Mouse (Mus musculus) adrenal gland, adult 2 months (tissue): Measurements from ENCODE around the gene Zfp12. TPM values are rescaled to one million over a fixed set of nuclear protein-coding genes. Genes with fewer than 3 reads are reported as not detected.
"Not testable (repeated sequence)": the region's sequence is repeated elsewhere in the genome, so short reads cannot be mapped to it uniquely, and the experiment has no call there.

Source experiments
- DNase-seq: peaks from one replicate; pipeline ENCODE4 v3.0.0; 2021
- long read RNA-seq: library from polyadenylated mRNA; stranded (forward); transcript quantifications from one replicate; pipeline ENCODE4 v2.0.0, GENCODE M21; 2021
- polyA plus RNA-seq: library from polyadenylated mRNA; depleted of rRNA; stranded (reverse); fragments of >200 nt; gene quantifications from 2 replicates; pipeline ENCODE4 v1.2.3, GENCODE M21; 2012; rRNA removed
- total RNA-seq, 2 experiments: library from RNA; stranded (reverse); gene quantifications; 2 replicates each; pipeline ENCODE4 v1.2.3; 2021

The Zfp12 gene
- total RNA-seq, result 10 to 100 TPM; 19.5 to 21.4 TPM
- polyA plus RNA-seq, result 9.1 and 10.1 TPM in 2 replicates
- long read RNA-seq, full-length matches to known transcripts, result 12 of 16 reads
- long read RNA-seq, partial matches to known transcripts, result 1 of 16 reads
- long read RNA-seq, other reads (novel, unspliced or antisense), result 3 of 16 reads

GRCm38 (mm10) chr5:143235028-143235693 lies at the start of gene Zfp12:
TSS of gene Zfp12 (plus strand) at chr5:143235163.
- DNase-seq, result peak; percentile 96

- DNase-seq, result not testable (repeated sequence)
Measured at GRCm38 (mm10) chr5:143188014-143188413, 46.9 kb upstream of the Zfp12 start.

- no peak for DNase-seq
Measured at GRCm38 (mm10) chr5:143192806-143193205, 42.2 kb upstream of the Zfp12 start.

GRCm38 (mm10) chr5:143194747-143195146 lies 40.2 kb upstream of the Zfp12 start:
- DNase-seq, result not testable (repeated sequence)

GRCm38 (mm10) chr5:143195166-143195565 lies 39.8 kb upstream of the Zfp12 start:
- no peak for DNase-seq

GRCm38 (mm10) chr5:143196506-143196905 lies 38.5 kb upstream of the Zfp12 start:
- peak; percentile 64 for DNase-seq

- DNase-seq, result no peak
Measured at GRCm38 (mm10) chr5:143205015-143205414, 29.9 kb upstream of the Zfp12 start.

- no peak for DNase-seq
Measured at GRCm38 (mm10) chr5:143213832-143214231, 21.1 kb upstream of the Zfp12 start.

GRCm38 (mm10) chr5:143220996-143221395 lies 14.0 kb upstream of the Zfp12 start:
- DNase-seq, result no peak

- no peak for DNase-seq
Measured at GRCm38 (mm10) chr5:143222287-143222686, 12.7 kb upstream of the Zfp12 start.

GRCm38 (mm10) chr5:143226790-143227189 lies 8.2 kb upstream of the Zfp12 start, which contains the start of gene Spdye4a:
TSS of gene Spdye4a (minus strand) at chr5:143226890.
- DNase-seq, result no peak

- no peak for DNase-seq
Measured at GRCm38 (mm10) chr5:143236036-143236435, 1.1 kb downstream of the Zfp12 start.

GRCm38 (mm10) chr5:143244926-143245325 lies 10.0 kb downstream of the Zfp12 start:
- no peak for DNase-seq

GRCm38 (mm10) chr5:143252039-143252438 lies 17.1 kb downstream of the Zfp12 start:
- no peak for DNase-seq

- DNase-seq, result no peak
Measured at GRCm38 (mm10) chr5:143252791-143253185, 17.8 kb downstream of the Zfp12 start.

GRCm38 (mm10) chr5:143253186-143253880 lies 18.4 kb downstream of the Zfp12 start:
- DNase-seq, result peak; percentile 30

- peak; percentile 23 for DNase-seq
Measured at GRCm38 (mm10) chr5:143253881-143254486, 19.0 kb downstream of the Zfp12 start.

- DNase-seq, result no peak
Measured at GRCm38 (mm10) chr5:143254487-143255130, 19.6 kb downstream of the Zfp12 start.

- DNase-seq, result no peak
Measured at GRCm38 (mm10) chr5:143255131-143255519, 20.2 kb downstream of the Zfp12 start.

GRCm38 (mm10) chr5:143255802-143256201 lies 20.8 kb downstream of the Zfp12 start:
- no peak for DNase-seq

- no peak for DNase-seq
Measured at GRCm38 (mm10) chr5:143261636-143262035, 26.7 kb downstream of the Zfp12 start.

GRCm38 (mm10) chr5:143264689-143265088 lies 29.7 kb downstream of the Zfp12 start:
- DNase-seq, result peak; percentile 54
